Mouse (Mus musculus) intestine, embryonic 14.5 days (tissue): ENCODE measurements around the gene Pnp. TPM values are rescaled to one million over a fixed set of nuclear protein-coding genes. Genes with fewer than 3 reads are reported as not detected.
A peak's percentile ranks its signal among the peaks of the same experiment; 100 is the strongest.

ENCODE experiments used
- ATAC-seq: fragments of 200-750 bp; cut with Nextera tagmentation; replicated peaks from 2 replicates; pipeline ENCODE4 v1.8.0; 2017; ENCODE audit warnings: low read depth, moderate number of reproducible peaks, moderate TSS enrichment, moderate library complexity; ENCODE audit not compliant: low FRiP score, low TSS enrichment
- DNase-seq: peaks from one replicate; pipeline ENCODE4 v3.0.0-alpha.2; 2018; ENCODE audit warnings: low spot score
- H3K27ac ChIP-seq: fragments of 300-500 bp; sonication (generic); 2 replicates; pipeline ENCODE4 v1.5.1; 2014; ENCODE audit warnings: low read depth, mild to moderate bottlenecking, control low read depth
- H3K27me3 ChIP-seq: fragments of 300-500 bp; sonication (generic); replicated peaks from 2 replicates; pipeline ENCODE4 v1.6.1; 2014; ENCODE audit warnings: low read length, control low read depth; ENCODE audit not compliant: control insufficient read depth, insufficient read depth
- H3K36me3 ChIP-seq: fragments of 300-500 bp; sonication (generic); 2 replicates; pipeline ENCODE4 v1.6.1; 2014; ENCODE audit warnings: low read length, control low read depth; ENCODE audit not compliant: control insufficient read depth, insufficient read depth
- H3K4me1 ChIP-seq: fragments of 300-500 bp; sonication (generic); replicated peaks from 2 replicates; pipeline ENCODE4 v1.6.1; 2014; ENCODE audit warnings: low read length, control low read depth, mixed read lengths; ENCODE audit not compliant: control insufficient read depth, insufficient read depth
- H3K4me2 ChIP-seq: fragments of 300-500 bp; sonication (generic); 2 replicates; pipeline ENCODE4 v1.6.1; 2014; ENCODE audit warnings: low read length
- H3K4me3 ChIP-seq: fragments of 300-500 bp; sonication (generic); 2 replicates; pipeline ENCODE4 v1.5.1; 2014; ENCODE audit warnings: low read depth, low read length, control low read depth, mixed read lengths
- H3K9ac ChIP-seq: fragments of 300-500 bp; sonication (generic); 2 replicates; pipeline ENCODE4 v1.6.1; 2014; ENCODE audit warnings: mild to moderate bottlenecking, low read length
- H3K9me3 ChIP-seq: fragments of 300-500 bp; sonication (generic); 2 replicates; pipeline ENCODE4 v1.6.1; 2016; ENCODE audit warnings: low read length, control low read depth; ENCODE audit not compliant: control insufficient read depth
- WGBS: fragments of 180-500 bp; shearing (Covaris S2); extraction: QIAGEN DNeasy Blood & Tissue Kit; methylation state at CpG from one replicate; pipeline ENCODE4 v1.1.7; 2014; 5-methylcytosine and 5-hydroxymethylcytosine counted together
- polyA plus RNA-seq: library from polyadenylated mRNA; unstranded; fragments of >200 nt; fragmentation: Nextera tagmentation; extraction: Ambion mirVana; gene quantifications from 2 replicates; pipeline ENCODE4 v1.2.1, GENCODE M21; 2014

Pnp gene
- 75.2 TPM in 2 replicates for polyA plus RNA-seq

DNA sequence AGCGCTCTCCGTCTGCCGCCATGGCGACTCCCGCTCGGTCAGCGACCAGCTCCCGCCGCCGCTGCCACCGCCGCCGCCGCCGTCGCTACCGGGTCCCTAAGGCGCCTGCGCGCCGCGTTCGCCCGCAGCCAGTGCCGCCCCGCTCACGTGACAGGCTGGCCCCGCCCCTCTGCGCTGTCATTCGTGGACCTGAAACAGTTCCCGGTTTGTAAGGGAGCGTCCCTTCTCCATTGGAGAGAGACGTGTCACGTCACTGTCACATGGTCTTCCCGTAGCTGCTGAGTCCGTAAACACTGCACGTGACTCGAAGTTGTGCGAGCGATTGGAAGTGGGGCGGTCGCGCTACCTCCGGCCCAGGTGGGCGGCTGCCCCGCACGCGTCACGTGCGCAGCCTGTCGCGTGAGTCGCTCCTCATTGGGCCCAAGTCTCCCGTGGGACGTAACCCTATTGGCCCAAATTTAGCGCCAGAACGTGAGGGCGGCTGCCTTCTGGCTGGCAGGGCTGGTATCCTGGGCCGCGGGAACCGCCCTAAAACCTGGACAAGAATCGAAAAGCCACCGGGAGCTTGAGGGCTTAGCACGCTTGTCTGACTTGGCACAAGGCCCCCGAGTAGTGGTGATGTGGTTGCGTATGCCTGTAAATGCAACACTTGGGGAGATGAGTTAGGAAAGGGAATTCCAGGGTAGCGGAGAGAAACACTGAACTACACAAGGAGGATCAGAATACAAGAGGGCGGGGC is at the start of gene Pnp, which contains the start of gene Pip4p1:
TSS of gene Pnp (plus strand) at position 329 of the 739 bp plus-strand sequence.
TSS of gene Pip4p1 (minus strand) at position 103 of the 739 bp plus-strand sequence.
- no peaks in the 10 kb centered on the region for H3K27me3 ChIP-seq
- H3K4me3 ChIP-seq = peak within 1 kb of the TSS; percentile 87
- no peaks in the 10 kb centered on the region for H3K9me3 ChIP-seq
- H3K4me1 ChIP-seq = peaks cover 10% of the 10 kb centered on the region
- H3K9ac ChIP-seq = peak within 1 kb of the TSS; percentile 97
- WGBS = under 1% methylated on average over 64 of the region's 68 CpGs
- H3K27ac ChIP-seq = peak within 1 kb of the TSS; percentile 90
- DNase-seq (peak; percentile 99), ATAC-seq (peak; percentile 99)
- H3K36me3 ChIP-seq = peaks cover 37% of the 10 kb centered on the region
- peak within 1 kb of the TSS; percentile 74 for H3K4me2 ChIP-seq

DNA sequence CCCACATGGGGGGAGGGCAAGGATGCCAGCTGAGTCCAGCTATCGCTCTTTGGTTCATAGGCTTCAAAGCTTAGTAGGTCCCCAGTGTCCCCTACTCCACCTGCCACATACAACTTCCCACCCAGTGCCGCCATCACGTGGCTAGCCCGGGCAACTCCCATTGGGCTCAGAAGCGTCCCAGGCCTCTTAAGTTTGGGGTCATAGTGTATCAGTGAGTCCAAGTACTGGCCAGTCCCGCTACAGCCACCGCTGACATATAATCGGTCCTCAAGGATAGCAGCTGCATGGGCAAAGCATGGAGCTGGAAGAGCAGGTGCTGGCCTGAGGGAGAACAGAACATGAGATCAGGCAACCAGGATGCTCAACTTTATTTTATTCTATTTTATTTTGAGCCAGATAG is 39.3 kb upstream of the Pnp start:
- WGBS = 89% methylated on average over 8 of the region's 8 CpGs
- DNase-seq (no peak), ATAC-seq (no peak)
- Histone ChIP-seq H3K4me3 (no peak overlapping the region), H3K27me3 (no peaks in the 10 kb centered on the region), H3K9ac (no peak overlapping the region), H3K36me3 (no peaks in the 10 kb centered on the region), H3K4me1 (0 out of 2 replicates have a peak, but pooled peaks cover 4% of the 10 kb centered on the region), H3K9me3 (no peaks in the 10 kb centered on the region), H3K27ac (no peak overlapping the region), H3K4me2 (no peak overlapping the region)

DNA sequence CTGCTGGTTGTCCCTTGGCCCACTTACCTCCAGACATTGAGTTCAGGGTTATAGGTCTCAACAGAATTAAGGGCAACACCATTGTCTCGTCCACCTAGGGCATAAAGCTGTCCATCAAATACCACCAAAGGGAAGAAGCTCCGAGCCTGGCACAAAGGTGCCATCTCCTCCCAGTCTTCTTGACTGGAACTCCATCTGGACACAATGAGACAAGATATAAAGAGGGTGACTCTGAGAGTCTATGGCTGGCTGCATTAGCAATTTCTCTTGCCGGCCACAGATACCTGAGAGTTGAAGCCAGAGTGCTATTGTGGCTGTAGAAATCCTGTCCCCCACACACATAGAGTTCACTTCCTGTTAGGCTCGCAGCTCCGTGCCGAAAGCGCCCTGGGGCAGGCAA is 38.8 kb upstream of the Pnp start:
- DNase-seq = no peak

DNA sequence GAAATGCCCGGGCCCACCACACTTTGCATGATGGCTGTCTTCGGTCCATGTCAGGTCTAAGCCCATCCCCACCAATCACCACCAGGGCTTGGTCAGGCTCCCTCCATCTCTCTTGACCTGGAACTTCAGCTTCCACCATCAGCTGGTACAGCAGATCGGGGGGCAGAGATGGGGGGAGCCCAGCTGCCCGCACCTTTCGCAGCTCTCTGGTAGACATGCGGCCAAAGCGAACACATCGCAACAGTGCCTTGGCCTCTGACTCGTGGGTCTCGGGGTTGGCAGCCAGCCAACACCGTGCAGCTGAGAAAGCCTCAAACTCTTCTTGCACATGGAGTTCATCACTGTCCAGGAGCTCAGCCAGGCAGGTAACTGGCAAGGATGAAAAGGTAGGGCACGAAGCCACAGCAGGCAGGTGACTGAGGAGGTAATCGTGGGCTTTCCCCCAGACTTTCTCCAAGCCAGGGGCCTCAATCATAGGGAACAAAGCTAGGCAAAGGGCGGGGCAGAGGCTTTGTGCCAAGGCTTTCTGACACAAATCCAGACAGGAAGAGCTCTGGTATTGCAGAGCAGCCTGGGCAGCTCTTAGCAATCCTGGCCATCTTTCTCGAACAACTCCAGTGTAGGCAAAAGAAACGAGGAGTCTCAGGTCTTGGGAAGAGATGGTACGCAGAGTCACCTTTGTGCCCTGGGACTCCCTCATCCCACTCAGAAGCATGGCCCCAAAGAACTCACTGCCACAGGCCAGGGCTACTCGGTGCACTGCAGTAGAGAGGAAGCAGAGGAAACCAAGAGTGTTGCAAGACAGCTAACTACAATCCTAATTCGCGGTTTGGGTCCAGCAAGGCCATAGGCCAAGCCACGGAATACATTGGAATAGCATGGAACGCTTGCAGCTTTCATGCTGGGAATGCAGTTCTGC is 38.1 kb upstream of the Pnp start:
- no peak for DNase-seq
- Histone ChIP-seq H3K27me3 (no peaks in the 10 kb centered on the region), H3K36me3 (no peaks in the 10 kb centered on the region), H3K4me3 (no peak overlapping the region), H3K4me1 (0 out of 2 replicates have a peak, but pooled peaks cover 4% of the 10 kb centered on the region), H3K27ac (no peak overlapping the region), H3K4me2 (no peak overlapping the region), H3K9me3 (no peaks in the 10 kb centered on the region), H3K9ac (no peak overlapping the region)
- 78% methylated on average over 22 of the region's 22 CpGs for WGBS
- no peak for ATAC-seq

More for the DNA sequence above, 38.8 kb upstream of the Pnp start:
- H3K27ac ChIP-seq = no peak overlapping the region
- H3K9me3 ChIP-seq = no peaks in the 10 kb centered on the region
- no peak overlapping the region for H3K4me2 ChIP-seq
- H3K36me3 ChIP-seq = no peaks in the 10 kb centered on the region
- H3K27me3 ChIP-seq = no peaks in the 10 kb centered on the region
- no peak overlapping the region for H3K4me3 ChIP-seq
- H3K4me1 ChIP-seq = 0 out of 2 replicates have a peak, but pooled peaks cover 4% of the 10 kb centered on the region
- ATAC-seq = no peak
- WGBS = 87% methylated on average over 7 of the region's 7 CpGs
- H3K9ac ChIP-seq = no peak overlapping the region

DNA sequence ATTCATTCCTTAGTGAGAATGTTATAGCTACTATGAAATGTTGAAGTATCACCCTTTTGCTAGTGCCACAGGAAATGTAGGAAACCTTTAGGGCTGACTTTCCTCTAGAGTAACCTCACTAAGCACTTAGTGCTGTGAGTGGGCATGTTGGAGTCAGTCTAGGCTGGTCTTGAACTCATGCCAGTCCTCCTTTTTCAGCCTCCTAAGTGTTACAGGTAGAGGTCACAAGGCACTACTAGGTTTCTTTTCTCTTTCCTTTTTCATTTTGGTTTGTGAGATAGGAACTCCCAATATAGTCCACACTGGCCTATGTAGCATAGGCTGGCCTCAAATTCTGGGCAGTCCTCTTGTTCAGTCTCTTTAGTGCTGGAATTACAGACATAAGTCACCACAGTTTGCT is 35.5 kb upstream of the Pnp start:
- H3K27me3 ChIP-seq = no peaks in the 10 kb centered on the region
- H3K9me3 ChIP-seq = no peaks in the 10 kb centered on the region
- H3K4me2 ChIP-seq = no peak overlapping the region
- no peak overlapping the region for H3K4me3 ChIP-seq
- H3K9ac ChIP-seq = no peak overlapping the region
- no peak overlapping the region for H3K27ac ChIP-seq
- H3K36me3 ChIP-seq = no peaks in the 10 kb centered on the region
- ATAC-seq = no peak
- 0 out of 2 replicates have a peak, but pooled peaks cover 4% of the 10 kb centered on the region for H3K4me1 ChIP-seq
- DNase-seq = no peak

DNA sequence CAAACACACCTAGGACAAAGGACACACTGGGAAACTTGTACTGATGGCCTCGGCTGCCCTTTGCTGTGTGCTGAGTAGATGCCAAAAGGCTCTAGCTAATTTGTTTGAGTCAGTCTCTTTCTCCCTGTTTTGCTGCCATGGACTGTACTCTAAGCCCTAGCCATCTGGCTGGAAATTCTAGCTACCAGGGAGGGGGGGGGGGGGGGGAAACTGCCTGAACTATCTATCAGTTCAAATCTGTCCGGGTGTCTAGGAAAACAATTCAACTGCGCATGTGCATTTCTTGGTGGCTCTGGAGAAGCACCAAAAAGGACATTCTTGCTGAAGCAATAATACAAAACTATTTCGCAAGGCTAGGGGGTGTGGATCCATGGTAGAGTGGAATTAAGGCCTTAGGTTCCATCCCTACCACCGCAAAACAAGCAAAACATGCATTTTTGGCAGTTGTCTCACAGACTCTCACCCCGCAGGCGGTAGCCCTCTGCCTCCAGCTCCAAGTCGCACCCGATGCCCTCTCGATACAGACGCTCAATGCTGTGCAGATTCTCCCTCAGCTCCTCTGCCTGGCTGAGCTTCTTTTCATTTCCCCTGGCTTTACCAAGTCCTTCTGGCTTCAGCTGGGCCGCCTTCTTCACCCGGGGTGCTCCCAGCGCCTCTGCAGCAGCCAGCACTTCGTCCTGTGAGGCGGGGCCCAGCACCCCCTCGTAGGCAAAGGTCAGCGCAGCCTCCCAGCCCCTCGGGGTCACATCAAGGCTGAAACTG is 34.7 kb upstream of the Pnp start:
- Histone ChIP-seq H3K9ac (peak overlapping the region; percentile 45; the same call in 1 of the 2 replicates), H3K9me3 (no peaks in the 10 kb centered on the region), H3K27me3 (no peaks in the 10 kb centered on the region), H3K27ac (no peak overlapping the region), H3K4me3 (peak overlapping the region; percentile 38), H3K36me3 (no peaks in the 10 kb centered on the region), H3K4me2 (peak overlapping the region; percentile 83), H3K4me1 (0 out of 2 replicates have a peak, but pooled peaks cover 4% of the 10 kb centered on the region)
- ATAC-seq (0 out of 2 replicates have a peak, but pooled peaks have one; percentile 13), DNase-seq (peak; percentile 65)
- WGBS = 20% methylated on average over 19 of the region's 19 CpGs

DNA sequence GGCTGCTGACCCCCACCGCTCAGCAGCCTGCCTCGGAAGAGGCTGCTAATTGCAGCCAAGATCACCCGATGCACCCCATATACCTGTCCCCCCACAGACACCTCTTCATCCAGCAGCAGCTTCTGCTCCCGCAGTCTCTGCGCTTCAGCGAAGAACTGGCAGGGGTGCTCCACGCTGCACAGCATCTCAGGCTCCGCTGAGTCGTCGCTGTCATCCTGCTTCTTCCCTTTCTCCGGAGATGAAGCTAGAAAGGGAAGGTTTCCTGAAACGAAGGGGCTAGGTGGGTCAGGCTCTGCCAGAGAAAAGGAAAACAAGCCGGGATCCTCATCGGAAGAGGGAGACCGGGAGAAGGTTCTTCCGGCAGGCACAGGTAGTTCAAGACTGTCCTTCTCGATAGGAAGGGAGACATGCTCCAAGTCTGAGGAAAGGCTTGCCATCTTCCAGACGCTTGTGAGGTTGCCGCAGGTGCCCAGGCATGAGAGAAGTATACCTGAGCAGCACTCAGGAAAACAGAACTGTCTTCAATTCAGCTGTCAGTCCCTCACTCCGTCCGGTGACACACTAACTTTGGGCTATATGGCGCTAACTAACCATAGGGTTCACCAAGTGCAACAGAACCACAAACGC is 34.0 kb upstream of the Pnp start:
- peak overlapping the region; percentile 38 for H3K4me3 ChIP-seq
- no peaks in the 10 kb centered on the region for H3K36me3 ChIP-seq
- peak overlapping the region; percentile 83 for H3K4me2 ChIP-seq
- ATAC-seq (0 out of 2 replicates have a peak, but pooled peaks have one; percentile 45), DNase-seq (peak; percentile 64)
- 0 out of 2 replicates have a peak, but pooled peaks cover 4% of the 10 kb centered on the region for H3K4me1 ChIP-seq
- WGBS = 20% methylated on average over 23 of the region's 23 CpGs
- no peaks in the 10 kb centered on the region for H3K9me3 ChIP-seq
- peak overlapping the region; percentile 45; the same call in 1 of the 2 replicates for H3K9ac ChIP-seq
- H3K27me3 ChIP-seq = no peaks in the 10 kb centered on the region
- H3K27ac ChIP-seq = no peak overlapping the region
